28 mouse cellular contexts compared by ENCODE assay signal in the genomic region with DNA sequence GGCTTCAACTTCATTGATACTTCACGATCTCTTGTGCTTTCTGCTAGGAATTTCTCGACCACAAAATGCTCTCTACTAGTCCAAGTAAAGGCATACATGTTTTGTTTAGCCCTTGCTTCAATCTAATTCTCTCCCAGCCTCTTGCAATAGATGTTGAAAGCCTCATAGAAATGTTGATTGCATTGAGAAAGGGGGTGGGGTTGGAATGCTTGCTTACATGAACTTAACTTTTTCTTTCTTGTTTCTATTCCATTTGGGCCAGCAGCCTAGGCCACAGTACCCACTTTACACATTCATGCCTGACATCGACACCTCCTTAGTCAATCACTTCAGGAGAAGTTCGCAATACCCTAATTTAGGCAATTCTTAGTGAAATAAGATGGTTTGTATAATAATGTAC.
"Had no signal": no experiment of that assay in that cellular context is flagged by ENCODE, and none has a peak within 500 bp of the region (broad histone marks: within the 10 kb centered on the region; RNA-seq: fewer than 3 reads in every experiment).

No protein-coding gene starts in this region.

- H3K27me3 ChIP-seq: heart, embryonic 13.5 days; heart, embryonic 15.5 days; hindbrain, embryonic 13.5 days; hindbrain, embryonic 15.5 days; kidney, embryonic 15.5 days; limb, embryonic 13.5 days; limb, embryonic 15.5 days; liver, embryonic 12.5 days had no signal

- H3K36me3 ChIP-seq: heart, embryonic 13.5 days; heart, embryonic 15.5 days; hindbrain, embryonic 13.5 days; hindbrain, embryonic 15.5 days; kidney, embryonic 15.5 days; limb, embryonic 13.5 days; limb, embryonic 15.5 days; liver, embryonic 12.5 days had no signal

- H3K9me3 ChIP-seq: heart, embryonic 13.5 days; heart, embryonic 15.5 days; hindbrain, embryonic 13.5 days; hindbrain, embryonic 15.5 days; kidney, embryonic 15.5 days; limb, embryonic 13.5 days; limb, embryonic 15.5 days; liver, embryonic 12.5 days had no signal

- H3K9ac ChIP-seq: heart, embryonic 13.5 days; heart, embryonic 15.5 days; hindbrain, embryonic 13.5 days; hindbrain, embryonic 15.5 days; kidney, embryonic 15.5 days; limb, embryonic 13.5 days; limb, embryonic 15.5 days; liver, embryonic 12.5 days; liver, embryonic 14.5 days had no signal

- H3K4me1 ChIP-seq: heart, embryonic 13.5 days; heart, embryonic 15.5 days; hindbrain, embryonic 13.5 days; hindbrain, embryonic 15.5 days; kidney, embryonic 15.5 days; limb, embryonic 13.5 days; limb, embryonic 15.5 days; liver, embryonic 12.5 days had no signal

- DNase-seq: gastrocnemius, adult 2 months; gastrocnemius, postnatal 10 days; gastrocnemius, postnatal 25 days; heart, adult 11 months; heart, adult 2 months; heart, postnatal 14 days; heart, postnatal 36 days; kidney, adult 11 months; kidney, adult 2 months; kidney, adult 9 months; kidney, postnatal 14 days; kidney, postnatal 36 days; layer of hippocampus, adult 9-11 months; layer of hippocampus, postnatal 36 days; left cerebral cortex, postnatal 4 days had no signal

- H3K4me3 ChIP-seq: gastrocnemius, adult 2 months; heart, adult 2 months; heart, embryonic 13.5 days; heart, embryonic 15.5 days; hindbrain, embryonic 13.5 days; hindbrain, embryonic 15.5 days; kidney, embryonic 15.5 days; limb, embryonic 13.5 days; limb, embryonic 15.5 days; liver, embryonic 12.5 days had no signal

- H3K27ac ChIP-seq: gastrocnemius, adult 2 months; heart, adult 2 months; heart, embryonic 13.5 days; heart, embryonic 15.5 days; hindbrain, embryonic 13.5 days; hindbrain, embryonic 15.5 days; hindbrain, postnatal 0 days; kidney, embryonic 15.5 days; kidney, postnatal 0 days; limb, embryonic 13.5 days; limb, embryonic 15.5 days; liver, embryonic 12.5 days; liver, embryonic 14.5 days had no signal

- H3K4me2 ChIP-seq: heart, embryonic 11.5 days; heart, embryonic 13.5 days; heart, embryonic 15.5 days; hindbrain, embryonic 13.5 days; hindbrain, embryonic 15.5 days; kidney, embryonic 15.5 days; limb, embryonic 13.5 days; limb, embryonic 15.5 days; liver, embryonic 12.5 days had no signal

- ATAC-seq: hindbrain, postnatal 0 days; intestine, embryonic 16.5 days; liver, embryonic 12.5 days had no signal
